Mouse (Mus musculus) midbrain, embryonic 14.5 days (tissue): ENCODE data around the gene Gm49383. TPM values are rescaled to one million over a fixed set of nuclear protein-coding genes. Genes with fewer than 3 reads are reported as not detected.
A peak's percentile ranks its signal among the peaks of the same experiment; 100 is the strongest.

Experiments used
- ATAC-seq: fragments of 200-750 bp; cut with Nextera tagmentation; 2 replicates; pipeline ENCODE4 v1.8.0; 2017; ENCODE audit warnings: moderate number of reproducible peaks, moderate library complexity; ENCODE audit not compliant: low FRiP score, low TSS enrichment
- DNase-seq: peaks from one replicate; pipeline ENCODE4 v3.0.0-alpha.2; 2015
- H3K27ac ChIP-seq: fragments of 300-500 bp; sonication (generic); replicated peaks from 2 replicates; pipeline ENCODE4 v1.5.1; 2014; ENCODE audit warnings: mild to moderate bottlenecking, low read depth, low read length, moderate library complexity
- H3K27me3 ChIP-seq: fragments of 300-500 bp; sonication (generic); 2 replicates; pipeline ENCODE4 v1.6.1; 2014; ENCODE audit warnings: low read length, control low read depth, mixed read lengths; ENCODE audit not compliant: control insufficient read depth, insufficient read depth
- H3K36me3 ChIP-seq: fragments of 300-500 bp; sonication (generic); 2 replicates; pipeline ENCODE4 v1.6.1; 2014; ENCODE audit warnings: low read length, control low read depth; ENCODE audit not compliant: control insufficient read depth, insufficient read depth
- H3K4me1 ChIP-seq: fragments of 300-500 bp; sonication (generic); 2 replicates; pipeline ENCODE4 v1.6.1; 2014; ENCODE audit warnings: mild to moderate bottlenecking, antibody characterized with exemption, low read length, control low read depth; ENCODE audit not compliant: control insufficient read depth, insufficient read depth
- H3K4me2 ChIP-seq: fragments of 300-500 bp; sonication (generic); 2 replicates; pipeline ENCODE4 v1.6.1; 2014; ENCODE audit warnings: mild to moderate bottlenecking, low read length, moderate library complexity
- H3K4me3 ChIP-seq: fragments of 300-500 bp; sonication (generic); replicated peaks from 2 replicates; pipeline ENCODE4 v1.5.1; 2014; ENCODE audit warnings: low read depth, low read length
- H3K9ac ChIP-seq: fragments of 300-500 bp; sonication (generic); replicated peaks from 2 replicates; pipeline ENCODE4 v1.6.1; 2014; ENCODE audit warnings: mild to moderate bottlenecking, low read length, moderate library complexity
- H3K9me3 ChIP-seq: fragments of 300-500 bp; sonication (generic); 2 replicates; pipeline ENCODE4 v1.6.1; 2016; ENCODE audit warnings: low read length, control low read depth, mixed read lengths; ENCODE audit not compliant: control insufficient read depth
- WGBS: fragments of 180-500 bp; shearing (Covaris S2); extraction: QIAGEN DNeasy Blood & Tissue Kit; methylation state at CpG from one replicate; pipeline ENCODE4 v1.1.7; 2014; 5-methylcytosine and 5-hydroxymethylcytosine counted together
- microRNA-seq: library from miRNA; unstranded; fragments of <30 nt; microRNA quantifications from one replicate; pipeline ENCODE4, GENCODE M21; 2016
- polyA plus RNA-seq: library from polyadenylated mRNA; unstranded; fragments of >200 nt; fragmentation: Nextera tagmentation; extraction: Ambion mirVana; gene quantifications from 2 replicates; pipeline ENCODE4 v1.2.1, GENCODE M21; 2014

Gm49383 gene
- polyA plus RNA-seq, 1 experiment from 2014 or later = 15.0 TPM

DNA sequence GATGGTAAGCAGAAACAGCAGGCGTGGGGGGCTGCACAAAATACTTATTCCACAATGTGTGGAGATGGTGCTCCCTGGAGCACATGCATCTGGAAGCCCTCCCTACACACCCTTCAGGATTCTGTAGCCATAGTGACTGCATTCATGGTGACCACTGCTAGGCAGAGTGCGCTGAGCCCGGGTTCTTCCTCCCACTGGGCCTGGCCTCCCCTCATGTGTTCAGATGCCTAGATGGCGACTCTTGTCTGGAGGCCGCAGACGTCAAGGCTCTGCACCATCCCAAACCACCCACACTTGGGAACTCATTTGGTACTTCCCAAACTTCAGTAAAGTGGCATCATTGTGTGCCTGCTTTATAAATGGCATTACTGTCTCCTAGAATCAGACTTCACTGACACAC is 53.4 kb downstream of the Gm49383 start:
- no peak overlapping the region for H3K27ac ChIP-seq
- ATAC-seq (no peak), DNase-seq (no peak)
- no peaks in the 10 kb centered on the region for H3K4me1 ChIP-seq
- H3K4me2 ChIP-seq = no peak overlapping the region
- no peaks in the 10 kb centered on the region for H3K36me3 ChIP-seq
- no peaks in the 10 kb centered on the region for H3K9me3 ChIP-seq
- H3K9ac ChIP-seq = no peak overlapping the region
- H3K27me3 ChIP-seq = no peaks in the 10 kb centered on the region
- no peak overlapping the region for H3K4me3 ChIP-seq
- 68% methylated on average over 6 of the region's 6 CpGs for WGBS

DNA sequence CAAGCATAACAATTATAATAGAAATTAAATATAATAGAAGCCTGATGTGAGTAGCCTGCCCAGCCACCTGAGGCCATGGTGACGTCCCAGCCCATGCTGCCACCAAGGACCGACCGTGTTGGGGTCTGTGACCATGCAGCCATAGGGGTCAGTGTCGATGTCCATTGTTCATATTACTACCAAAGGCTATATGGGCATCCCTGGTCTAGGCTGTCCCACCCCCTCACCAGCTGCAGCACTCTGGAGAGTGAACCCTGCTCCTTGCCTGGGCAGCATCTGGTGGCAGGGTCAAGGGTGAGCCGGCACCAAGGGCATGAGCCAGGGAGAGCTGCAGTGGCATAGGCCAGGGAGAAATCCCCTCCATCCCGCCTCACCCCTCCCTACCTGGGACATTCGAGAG is 57.1 kb downstream of the Gm49383 start:
- DNase-seq = no peak
- Histone ChIP-seq H3K4me3 (no peak overlapping the region), H3K27me3 (no peaks in the 10 kb centered on the region), H3K9ac (no peak overlapping the region), H3K4me2 (no peak overlapping the region), H3K36me3 (no peaks in the 10 kb centered on the region), H3K4me1 (no peaks in the 10 kb centered on the region), H3K9me3 (no peaks in the 10 kb centered on the region), H3K27ac (no peak overlapping the region)
- WGBS = 87% methylated on average over 7 of the region's 7 CpGs
- peak; percentile 53; the same call in 1 of the 2 replicates for ATAC-seq

DNA sequence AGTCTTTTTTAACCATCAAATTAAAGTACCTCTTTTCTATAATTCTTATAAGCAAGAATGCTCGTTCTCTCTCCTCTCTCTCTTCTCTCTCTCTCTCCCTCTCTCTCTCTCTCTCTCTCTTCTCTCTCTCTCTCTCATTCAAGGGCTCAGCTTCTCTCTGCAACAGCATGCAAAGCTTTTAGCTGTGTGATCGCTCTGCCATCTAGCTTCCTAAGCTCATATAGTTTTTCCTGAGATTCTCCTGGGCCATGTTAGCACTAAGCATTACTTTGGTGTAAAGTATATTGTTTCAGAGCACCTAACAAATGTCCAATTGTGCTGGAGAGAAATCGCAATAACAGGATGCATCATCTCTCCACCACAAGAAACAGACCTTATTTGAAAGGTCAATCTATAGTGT is 57.7 kb downstream of the Gm49383 start:
- no peak for ATAC-seq
- Histone ChIP-seq H3K4me2 (no peak overlapping the region), H3K4me1 (no peaks in the 10 kb centered on the region), H3K9me3 (no peaks in the 10 kb centered on the region), H3K4me3 (no peak overlapping the region), H3K27me3 (no peaks in the 10 kb centered on the region), H3K9ac (no peak overlapping the region), H3K36me3 (no peaks in the 10 kb centered on the region), H3K27ac (no peak overlapping the region)
- DNase-seq = no peak
- 97% methylated on average over 3 of the region's 3 CpGs for WGBS

Small RNAs within 50 kb of the gene (microRNA-seq; reads per million reads assigned to microRNA genes)
- gene Gm47287 (not detected), gene Gm47295 (1.6 reads per million, percentile 6 among the genes with 10 or more reads in this experiment)

Other genes with a start within 250 kb of the Gm49383 start
- 1,138 and 1,407 TPM in 2 replicates for gene Rps29, start 37.9 kb downstream of the Gm49383 start, polyA plus RNA-seq
- 4.3 and 5.5 TPM in 2 replicates for gene Lrr1, start 28.3 kb downstream of the Gm49383 start, polyA plus RNA-seq
- gene Rpl36al, start 13.0 kb downstream of the Gm49383 start, polyA plus RNA-seq = 340 and 383 TPM in 2 replicates
- gene Mgat2, start 12.9 kb downstream of the Gm49383 start, polyA plus RNA-seq = 37.6 and 39.9 TPM in 2 replicates
- gene Dnaaf2, start 1.3 kb upstream of the Gm49383 start, polyA plus RNA-seq = 7.0 and 7.6 TPM in 2 replicates
- gene Gm49384, start 7.2 kb upstream of the Gm49383 start, polyA plus RNA-seq = 11.7 and 13.8 TPM in 2 replicates
- 4.0 and 4.6 TPM in 2 replicates for gene Pole2, start 31.1 kb upstream of the Gm49383 start, polyA plus RNA-seq
- 17.5 and 18.5 TPM in 2 replicates for gene Klhdc1, start 44.1 kb upstream of the Gm49383 start, polyA plus RNA-seq
- gene Klhdc2, start 99.6 kb upstream of the Gm49383 start, polyA plus RNA-seq = 313 and 329 TPM in 2 replicates
- 78.8 and 87.1 TPM in 2 replicates for gene Nemf, start 160.1 kb upstream of the Gm49383 start, polyA plus RNA-seq
- gene Arf6, start 175.0 kb upstream of the Gm49383 start, polyA plus RNA-seq = 34.5 and 34.7 TPM in 2 replicates
- 0.51 and 0.53 TPM in 2 replicates for gene Gm9887, start 175.4 kb upstream of the Gm49383 start, polyA plus RNA-seq